7 mouse cellular contexts compared by ENCODE assay signal in the genomic region with DNA sequence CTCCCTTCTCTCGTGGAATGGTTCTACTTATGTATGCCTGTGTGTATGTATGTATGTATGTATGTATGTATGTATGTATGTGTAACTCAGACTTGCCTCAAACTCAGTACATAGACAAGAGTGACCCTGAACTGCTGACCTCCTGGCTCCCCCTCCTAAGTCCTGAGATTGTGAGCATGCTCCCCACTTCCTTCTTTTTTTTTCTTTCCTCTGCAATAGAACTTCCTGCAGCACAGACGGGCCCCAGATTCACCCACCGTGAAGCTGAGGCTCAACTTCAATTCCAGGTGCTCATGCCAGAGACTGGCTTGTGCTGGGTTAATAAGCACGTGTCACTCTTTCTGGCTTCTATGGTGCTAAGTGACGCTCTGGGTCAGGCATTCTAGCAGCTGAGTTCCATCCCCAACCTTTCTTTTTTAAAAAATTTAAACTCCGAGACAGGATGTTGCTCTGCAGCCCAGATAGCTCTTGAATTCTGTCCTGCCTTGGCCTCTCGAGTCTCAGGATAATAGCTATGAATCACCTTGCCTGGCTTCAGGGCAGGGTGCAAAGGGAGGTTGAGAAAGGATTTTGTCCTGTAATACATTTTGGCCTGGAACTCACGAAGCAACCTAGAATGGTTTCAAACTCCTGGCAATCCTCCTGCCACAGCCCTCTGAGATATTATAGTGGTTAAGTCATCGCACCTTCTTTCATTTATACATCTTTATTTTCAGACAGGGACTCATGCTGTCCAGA. TPM values are rescaled to one million over a fixed set of nuclear protein-coding genes. Genes with fewer than 3 reads are reported as not detected.
DNase-seq lines count a peak whose midpoint lies in the region; ATAC-seq and TF ChIP-seq lines count a peak whose summit lies in the region.

No protein-coding gene starts in this region.

- TF ChIP-seq POLR2A in bone marrow macrophage, adult 2 months (IDR thresholded peaks at IDR 0.05; ENCODE audit: borderline replicate concordance, low read depth, low read length), result no peak

- no peaks in the 10 kb centered on the region for H3K36me3 ChIP-seq in hindbrain, postnatal 0 days (ENCODE audit: insufficient read depth, low read length)
- no peaks in the 10 kb centered on the region for H3K36me3 ChIP-seq in hindbrain, embryonic 12.5 days
- H3K36me3 ChIP-seq in midbrain, embryonic 16.5 days (ENCODE audit: control insufficient read depth, insufficient read depth, low read length), result no peaks in the 10 kb centered on the region

- no peak overlapping the region for H3K4me3 ChIP-seq in hindbrain, postnatal 0 days (ENCODE audit: low read length)
- no peak overlapping the region for H3K4me3 ChIP-seq in hindbrain, embryonic 12.5 days
- H3K4me3 ChIP-seq in bone marrow macrophage, adult 2 months (ENCODE audit: insufficient read depth, low read length), result no peak overlapping the region
- H3K4me3 ChIP-seq in midbrain, embryonic 16.5 days (ENCODE audit: low read depth, low read length), result no peak overlapping the region

- ATAC-seq in hindbrain, postnatal 0 days, result no peak
- no peak for ATAC-seq in hindbrain, embryonic 12.5 days (ENCODE audit: low FRiP score)
- no peak for ATAC-seq in midbrain, embryonic 16.5 days

- TF ChIP-seq CTCF in hindbrain, postnatal 0 days (IDR thresholded peaks at IDR 0.05; ENCODE audit: low read depth), result no peak
- TF ChIP-seq CTCF in bone marrow macrophage, adult 2 months (IDR thresholded peaks at IDR 0.05; ENCODE audit: low read depth, low read length), result no peak

- no peak for DNase-seq in hindbrain, postnatal 0 days (ENCODE audit: low spot score)
- DNase-seq in induced T-regulatory cell, adult 2 months (ENCODE audit: low read depth), result peak; percentile 16
- no peak for DNase-seq in spleen, adult 12 weeks (ENCODE audit: low spot score)
- DNase-seq in urinary bladder, postnatal 10 days (ENCODE audit: low spot score), result no peak

- 0 out of 2 replicates have a peak overlapping the region, but pooled peaks have one; percentile 81 for H3K27ac ChIP-seq in hindbrain, postnatal 0 days
- no peak overlapping the region for H3K27ac ChIP-seq in hindbrain, embryonic 12.5 days
- H3K27ac ChIP-seq in bone marrow macrophage, adult 2 months (ENCODE audit: insufficient read depth, low read depth, low read length), result peak overlapping the region; percentile 29; the same call in 1 of the 2 replicates
- H3K27ac ChIP-seq in midbrain, embryonic 16.5 days (ENCODE audit: low read length), result peak overlapping the region; percentile 85

- H3K9ac ChIP-seq in hindbrain, postnatal 0 days (replicated peaks; ENCODE audit: low read length), result no peak overlapping the region
- H3K9ac ChIP-seq in hindbrain, embryonic 12.5 days, result no peak overlapping the region
- no peak overlapping the region; the same call in 1 of the 2 replicates for H3K9ac ChIP-seq in midbrain, embryonic 16.5 days (ENCODE audit: low read depth, low read length)

- no peaks in the 10 kb centered on the region for H3K27me3 ChIP-seq in hindbrain, postnatal 0 days (ENCODE audit: insufficient read depth, low read length)
- H3K27me3 ChIP-seq in hindbrain, embryonic 12.5 days, result no peaks in the 10 kb centered on the region
- no peaks in the 10 kb centered on the region for H3K27me3 ChIP-seq in midbrain, embryonic 16.5 days (ENCODE audit: control insufficient read depth, insufficient read depth, low read depth, low read length)

- H3K4me1 ChIP-seq in hindbrain, postnatal 0 days (ENCODE audit: insufficient read depth, low read length), result no peaks in the 10 kb centered on the region
- peaks cover 11% of the 10 kb centered on the region; the same call in 1 of the 2 replicates for H3K4me1 ChIP-seq in hindbrain, embryonic 12.5 days
- H3K4me1 ChIP-seq in bone marrow macrophage, adult 2 months (ENCODE audit: control insufficient read depth, insufficient read depth, low read length), result peaks cover 32% of the 10 kb centered on the region
- peaks cover 14% of the 10 kb centered on the region for H3K4me1 ChIP-seq in midbrain, embryonic 16.5 days (ENCODE audit: control insufficient read depth, insufficient read depth, low read length)

- peak overlapping the region; percentile 79; the same call in 1 of the 2 replicates for H3K4me2 ChIP-seq in hindbrain, postnatal 0 days (ENCODE audit: low read depth, low read length)
- H3K4me2 ChIP-seq in hindbrain, embryonic 12.5 days (replicated peaks), result no peak overlapping the region
- H3K4me2 ChIP-seq in midbrain, embryonic 16.5 days (ENCODE audit: low read length), result peak overlapping the region; percentile 83; the same call in 1 of the 2 replicates

- 86% methylated on average over 9 of the region's 9 CpGs for WGBS in hindbrain, postnatal 0 days
- WGBS in hindbrain, embryonic 12.5 days, result 82% methylated on average over 9 of the region's 9 CpGs
- 77% methylated on average over 9 of the region's 9 CpGs for WGBS in midbrain, embryonic 16.5 days

- no peaks in the 10 kb centered on the region for H3K9me3 ChIP-seq in hindbrain, postnatal 0 days (ENCODE audit: low read length)
- 0 out of 2 replicates have a peak, but pooled peaks cover 4% of the 10 kb centered on the region for H3K9me3 ChIP-seq in hindbrain, embryonic 12.5 days (replicated peaks)
- no peaks in the 10 kb centered on the region for H3K9me3 ChIP-seq in midbrain, embryonic 16.5 days (replicated peaks; ENCODE audit: control insufficient read depth, low read length, poor library complexity, severe bottlenecking)

RNA-seq across cellular contexts. Expression of gene Tpst1, which starts 5.1 kb away (rescaled TPM):
- 35.6 and 38.1 TPM in 2 replicates for total RNA-seq in hindbrain, postnatal 0 days (2014; rRNA removed)
- 46.7 and 48.7 TPM in 2 replicates for polyA plus RNA-seq in hindbrain, postnatal 0 days (2015; fragmentation: Nextera tagmentation; extraction: Ambion mirVana)
- 57.0 and 62.9 TPM in 2 replicates for polyA plus RNA-seq in hindbrain, embryonic 12.5 days (2016; fragmentation: Nextera tagmentation; extraction: Ambion mirVana)
- 14.7 and 15.5 TPM in 2 replicates for polyA plus RNA-seq in bone marrow macrophage, adult 2 months (2012; ENCODE audit: insufficient read depth, insufficient read length, missing spikeins)
- 52.9 and 56.8 TPM in 2 replicates for polyA plus RNA-seq in midbrain, embryonic 16.5 days (2015; fragmentation: Nextera tagmentation; extraction: Ambion mirVana)

RNA-seq across cellular contexts. Expression of gene Crcp, which starts 49.2 kb away (rescaled TPM):
- total RNA-seq in hindbrain, postnatal 0 days (2014; rRNA removed), result 34.4 and 39.8 TPM in 2 replicates
- 73.7 and 83.0 TPM in 2 replicates for polyA plus RNA-seq in hindbrain, postnatal 0 days (2015; fragmentation: Nextera tagmentation; extraction: Ambion mirVana)
- polyA plus RNA-seq in hindbrain, embryonic 12.5 days (2016; fragmentation: Nextera tagmentation; extraction: Ambion mirVana), result 53.3 and 56.0 TPM in 2 replicates
- 30.1 and 31.5 TPM in 2 replicates for polyA plus RNA-seq in bone marrow macrophage, adult 2 months (2012; ENCODE audit: insufficient read depth, insufficient read length, missing spikeins)
- 85.6 and 86.8 TPM in 2 replicates for polyA plus RNA-seq in midbrain, embryonic 16.5 days (2015; fragmentation: Nextera tagmentation; extraction: Ambion mirVana)

RNA-seq across cellular contexts. Expression of gene Asl, which starts 49.2 kb away (rescaled TPM):
- total RNA-seq in hindbrain, postnatal 0 days (2014; rRNA removed), result 24.9 and 31.4 TPM in 2 replicates
- 43.2 and 52.3 TPM in 2 replicates for polyA plus RNA-seq in hindbrain, postnatal 0 days (2015; fragmentation: Nextera tagmentation; extraction: Ambion mirVana)
- 23.5 and 34.7 TPM in 2 replicates for polyA plus RNA-seq in hindbrain, embryonic 12.5 days (2016; fragmentation: Nextera tagmentation; extraction: Ambion mirVana)
- 72.7 and 80.7 TPM in 2 replicates for polyA plus RNA-seq in bone marrow macrophage, adult 2 months (2012; ENCODE audit: insufficient read depth, insufficient read length, missing spikeins)
- polyA plus RNA-seq in midbrain, embryonic 16.5 days (2015; fragmentation: Nextera tagmentation; extraction: Ambion mirVana), result 35.5 and 38.6 TPM in 2 replicates
